Mouse (Mus musculus): ENCODE measurements around the gene Dock9. TPM values are rescaled to one million over a fixed set of nuclear protein-coding genes. Genes with fewer than 3 reads are reported as not detected.

Dock9 gene
- polyA plus RNA-seq, 1 experiment from 2014 or later: 15.8 TPM

DNA sequence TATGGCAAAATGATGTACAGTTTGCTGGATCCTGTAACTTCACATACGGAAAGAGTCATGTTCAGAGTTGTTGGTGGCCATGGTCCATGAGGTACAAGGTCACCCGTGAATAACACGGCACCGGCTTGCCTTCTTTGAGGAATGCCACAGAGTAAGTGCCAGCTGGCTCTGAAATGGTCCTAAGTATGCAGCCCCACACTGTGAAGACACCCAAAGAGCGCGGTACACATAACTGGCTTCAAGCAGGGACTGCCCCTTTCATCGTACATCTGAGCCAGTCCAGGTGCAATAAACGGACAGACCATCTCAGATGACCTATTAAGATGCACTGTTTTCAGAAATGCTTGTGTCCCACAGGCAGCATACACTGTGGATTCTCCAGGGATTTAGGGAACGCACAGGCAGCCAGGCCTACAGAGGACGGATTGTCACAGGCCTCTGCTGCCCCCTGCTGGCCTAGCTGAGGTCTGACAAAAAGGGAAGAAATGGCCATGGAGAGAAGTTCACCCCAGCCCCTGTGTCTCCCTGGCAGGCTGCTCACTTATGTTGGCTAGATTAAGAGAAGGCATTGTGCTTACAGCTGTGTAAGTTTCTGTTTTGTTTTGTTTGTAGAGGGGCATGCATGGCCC, 208.4 kb downstream of the Dock9 start:
- 56% methylated on average over 10 of the region's 10 CpGs for WGBS

DNA sequence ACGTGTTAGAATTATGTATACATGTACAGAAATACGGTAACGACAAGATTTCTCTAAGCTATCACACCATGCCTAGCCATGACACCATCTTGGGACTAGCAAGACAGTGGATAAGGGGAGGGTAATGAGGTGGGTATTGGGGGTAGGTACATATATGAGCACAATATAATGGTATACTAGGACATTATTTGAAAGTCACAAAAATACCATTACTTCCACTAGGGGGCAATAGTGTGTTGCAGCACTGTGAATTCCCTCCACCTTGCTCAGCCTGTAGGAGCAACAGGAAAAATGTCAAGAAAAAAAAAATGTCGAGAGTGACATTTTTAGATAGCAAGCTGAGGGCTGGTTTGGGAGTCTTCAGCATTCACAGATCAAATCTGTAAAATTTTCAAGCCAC, 209.2 kb downstream of the Dock9 start:
- no peaks in the 10 kb centered on the region for H3K36me3 ChIP-seq (ENCODE audit: control insufficient read depth, insufficient read depth)
- ATAC-seq: peak; percentile 47
- H3K9ac ChIP-seq (replicated peaks; ENCODE audit: low read depth, low read length): no peak overlapping the region
- H3K27me3 ChIP-seq (replicated peaks; ENCODE audit: control insufficient read depth, insufficient read depth, low read length): no peaks in the 10 kb centered on the region
- no peaks in the 10 kb centered on the region for H3K4me1 ChIP-seq (replicated peaks; ENCODE audit: control insufficient read depth, insufficient read depth, low read length)
- no peak overlapping the region for H3K4me2 ChIP-seq (ENCODE audit: low read length)
- H3K9me3 ChIP-seq (ENCODE audit: control insufficient read depth, low read length): no peaks in the 10 kb centered on the region
- H3K4me3 ChIP-seq (replicated peaks; ENCODE audit: low read length): no peak overlapping the region
- WGBS: 72% methylated on average over 4 of the region's 4 CpGs
- no peak overlapping the region for H3K27ac ChIP-seq (ENCODE audit: low read length)

More for the DNA sequence above, 208.4 kb downstream of the Dock9 start:
- Histone ChIP-seq H3K4me2 (ENCODE audit: low read length) (no peak overlapping the region), H3K4me3 (replicated peaks; ENCODE audit: low read length) (no peak overlapping the region), H3K27ac (ENCODE audit: low read length) (no peak overlapping the region), H3K36me3 (ENCODE audit: control insufficient read depth, insufficient read depth) (no peaks in the 10 kb centered on the region), H3K27me3 (replicated peaks; ENCODE audit: control insufficient read depth, insufficient read depth, low read length) (no peaks in the 10 kb centered on the region), H3K9me3 (ENCODE audit: control insufficient read depth, low read length) (no peaks in the 10 kb centered on the region), H3K4me1 (replicated peaks; ENCODE audit: control insufficient read depth, insufficient read depth, low read length) (no peaks in the 10 kb centered on the region), H3K9ac (replicated peaks; ENCODE audit: low read depth, low read length) (no peak overlapping the region)
- peak; percentile 59 for ATAC-seq

DNA sequence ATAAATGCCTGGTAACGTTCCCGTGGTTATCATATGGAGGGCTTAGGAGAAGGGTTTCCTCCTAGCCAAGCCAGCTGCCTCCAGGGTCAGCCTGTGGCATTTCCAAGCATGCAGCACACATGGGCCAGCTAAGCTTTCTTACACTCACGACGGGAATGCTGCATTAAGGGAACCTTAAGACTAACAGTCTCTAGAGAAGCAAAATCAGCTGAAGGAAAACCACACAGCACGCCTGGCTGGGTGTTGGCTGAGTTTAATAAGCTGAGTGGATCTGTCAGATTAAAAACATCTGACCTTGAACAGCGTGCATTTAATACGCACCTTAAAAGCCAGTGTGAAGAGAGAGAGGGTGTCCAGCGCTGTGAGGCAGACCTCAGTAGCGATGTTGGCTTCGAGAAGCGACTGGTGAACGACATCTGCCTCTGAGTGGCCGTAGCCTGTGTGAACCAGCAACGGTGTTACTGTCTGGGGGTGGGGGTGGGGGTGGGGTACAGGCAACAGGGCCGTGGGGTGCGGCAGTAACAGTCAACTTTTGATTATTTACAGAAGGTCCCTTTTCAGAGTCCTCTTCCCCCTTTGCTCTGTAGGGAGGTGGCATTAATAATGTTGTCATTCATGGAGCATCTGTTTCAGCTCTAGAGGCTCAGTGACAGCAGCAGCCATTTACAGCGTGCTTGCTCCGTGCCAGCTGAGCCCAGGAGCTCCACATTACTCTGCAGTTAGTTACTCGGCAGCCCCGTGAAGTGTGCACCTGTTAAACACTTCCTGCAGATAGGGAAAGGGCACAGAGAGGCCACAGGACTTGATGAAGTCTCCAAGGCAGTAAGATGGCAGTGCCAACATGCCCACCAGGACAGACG, 211.5 kb downstream of the Dock9 start:
- WGBS: 71% methylated on average over 21 of the region's 21 CpGs
- no peak overlapping the region for H3K4me2 ChIP-seq (ENCODE audit: low read length)
- H3K36me3 ChIP-seq (ENCODE audit: control insufficient read depth, insufficient read depth): no peaks in the 10 kb centered on the region
- no peaks in the 10 kb centered on the region for H3K9me3 ChIP-seq (ENCODE audit: control insufficient read depth, low read length)
- H3K4me3 ChIP-seq (replicated peaks; ENCODE audit: low read length): no peak overlapping the region
- no peaks in the 10 kb centered on the region for H3K27me3 ChIP-seq (replicated peaks; ENCODE audit: control insufficient read depth, insufficient read depth, low read length)
- no peak for ATAC-seq
- no peak overlapping the region for H3K27ac ChIP-seq (ENCODE audit: low read length)
- no peak overlapping the region for H3K9ac ChIP-seq (replicated peaks; ENCODE audit: low read depth, low read length)
- no peaks in the 10 kb centered on the region for H3K4me1 ChIP-seq (replicated peaks; ENCODE audit: control insufficient read depth, insufficient read depth, low read length)

DNA sequence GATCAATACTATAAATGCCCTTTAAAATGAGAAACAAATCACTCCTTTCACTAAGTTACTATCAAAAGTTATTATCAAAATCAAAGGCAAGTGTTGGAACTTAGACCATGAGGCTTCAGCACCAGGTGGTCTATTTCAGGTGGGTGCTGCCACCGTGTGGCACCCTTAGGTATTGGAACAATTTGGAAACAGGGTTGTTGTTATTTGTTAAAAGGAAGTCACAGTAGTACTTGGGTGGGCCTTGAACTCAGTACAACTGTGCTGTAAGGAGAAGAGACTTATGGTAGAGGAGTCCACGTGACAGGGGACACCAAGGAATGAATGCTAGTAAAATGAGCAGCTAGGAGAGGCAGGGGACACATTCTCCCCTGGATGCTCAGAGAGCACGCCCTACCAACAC, 218.6 kb downstream of the Dock9 start:
- Histone ChIP-seq H3K27ac (ENCODE audit: low read length) (no peak overlapping the region), H3K36me3 (ENCODE audit: control insufficient read depth, insufficient read depth) (no peaks in the 10 kb centered on the region), H3K4me1 (replicated peaks; ENCODE audit: control insufficient read depth, insufficient read depth, low read length) (no peaks in the 10 kb centered on the region), H3K9me3 (ENCODE audit: control insufficient read depth, low read length) (no peaks in the 10 kb centered on the region), H3K9ac (replicated peaks; ENCODE audit: low read depth, low read length) (no peak overlapping the region), H3K27me3 (replicated peaks; ENCODE audit: control insufficient read depth, insufficient read depth, low read length) (no peaks in the 10 kb centered on the region), H3K4me3 (replicated peaks; ENCODE audit: low read length) (no peak overlapping the region), H3K4me2 (ENCODE audit: low read length) (no peak overlapping the region)
- 42% methylated on average over 3 of the region's 3 CpGs for WGBS
- no peak for ATAC-seq

DNA sequence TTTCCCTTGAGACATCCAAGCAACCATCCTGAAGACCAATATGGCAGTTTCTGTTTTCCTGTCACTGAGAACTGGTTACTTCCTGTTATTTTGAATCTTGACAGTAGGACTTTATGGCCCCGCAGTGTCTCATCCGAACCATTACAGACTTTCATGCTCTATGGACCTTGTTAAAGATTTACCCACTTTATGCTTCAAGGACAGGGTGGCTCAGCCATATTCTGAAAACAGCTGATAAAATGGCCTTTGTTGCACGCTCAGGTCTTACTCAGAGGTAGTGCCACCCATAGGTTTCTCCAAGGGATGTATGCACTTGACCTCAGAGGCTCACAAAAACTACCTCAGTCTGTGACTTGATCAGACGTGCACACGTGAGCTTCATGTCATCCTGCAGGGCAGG, 224.2 kb downstream of the Dock9 start:
- Histone ChIP-seq H3K36me3 (ENCODE audit: control insufficient read depth, insufficient read depth) (no peaks in the 10 kb centered on the region), H3K4me1 (replicated peaks; ENCODE audit: control insufficient read depth, insufficient read depth, low read length) (no peaks in the 10 kb centered on the region), H3K27me3 (replicated peaks; ENCODE audit: control insufficient read depth, insufficient read depth, low read length) (no peaks in the 10 kb centered on the region), H3K4me3 (replicated peaks; ENCODE audit: low read length) (no peak overlapping the region), H3K4me2 (ENCODE audit: low read length) (no peak overlapping the region), H3K27ac (ENCODE audit: low read length) (no peak overlapping the region), H3K9me3 (ENCODE audit: control insufficient read depth, low read length) (no peaks in the 10 kb centered on the region), H3K9ac (replicated peaks; ENCODE audit: low read depth, low read length) (no peak overlapping the region)
- WGBS: 93% methylated on average over 5 of the region's 5 CpGs
- no peak for ATAC-seq

DNA sequence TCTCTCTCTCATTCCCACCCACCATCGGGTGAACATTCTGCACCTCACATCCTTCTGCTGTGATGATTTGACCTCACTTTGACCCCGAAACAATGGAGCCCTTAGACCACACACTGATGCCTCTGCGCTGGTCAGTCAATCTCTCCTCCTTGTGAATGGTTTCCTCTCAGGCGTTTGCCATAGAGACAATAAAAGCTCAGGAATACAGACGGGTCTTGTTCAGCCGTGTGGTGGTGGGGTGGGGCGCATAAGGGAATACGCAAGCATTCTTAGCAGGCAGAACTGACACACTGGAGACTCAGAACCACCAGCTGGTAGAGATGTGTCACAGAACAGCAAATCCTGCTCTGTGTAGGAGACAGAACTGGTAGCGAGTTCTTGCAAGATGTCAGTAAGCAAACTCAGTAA, 230.8 kb downstream of the Dock9 start:
- 17% methylated on average over 9 of the region's 9 CpGs for WGBS
- H3K4me2 ChIP-seq (ENCODE audit: low read length): no peak overlapping the region
- H3K9me3 ChIP-seq (ENCODE audit: control insufficient read depth, low read length): no peaks in the 10 kb centered on the region
- ATAC-seq: peak; percentile 41; the same call in 1 of the 2 replicates
- H3K9ac ChIP-seq (replicated peaks; ENCODE audit: low read depth, low read length): no peak overlapping the region
- no peaks in the 10 kb centered on the region for H3K27me3 ChIP-seq (replicated peaks; ENCODE audit: control insufficient read depth, insufficient read depth, low read length)
- H3K36me3 ChIP-seq (ENCODE audit: control insufficient read depth, insufficient read depth): no peaks in the 10 kb centered on the region
- no peak overlapping the region for H3K27ac ChIP-seq (ENCODE audit: low read length)
- H3K4me3 ChIP-seq (replicated peaks; ENCODE audit: low read length): no peak overlapping the region
- peaks cover 6% of the 10 kb centered on the region; the same call in 1 of the 2 replicates for H3K4me1 ChIP-seq (replicated peaks; ENCODE audit: control insufficient read depth, insufficient read depth, low read length)

DNA sequence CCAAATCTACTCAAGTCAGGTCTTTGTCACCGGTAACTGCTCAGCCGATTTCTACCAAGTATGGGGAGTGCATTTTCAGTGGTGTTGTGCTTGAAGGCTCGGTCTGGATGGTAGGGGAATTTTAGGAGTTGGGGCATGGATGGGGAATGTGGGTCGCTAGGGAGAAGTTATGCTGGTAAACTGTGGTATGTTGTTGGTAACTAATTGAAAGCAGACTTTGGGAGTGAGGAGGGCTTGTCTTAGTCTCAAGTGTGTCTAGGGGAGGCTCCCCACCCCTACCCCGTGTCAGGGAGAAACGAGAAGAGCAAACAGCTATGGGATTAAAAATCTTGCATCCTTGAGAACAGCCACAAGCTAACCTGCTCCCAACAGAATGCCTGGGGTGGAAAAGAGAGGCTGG, 231.7 kb downstream of the Dock9 start:
- H3K27ac ChIP-seq (ENCODE audit: low read length): no peak overlapping the region

DNA sequence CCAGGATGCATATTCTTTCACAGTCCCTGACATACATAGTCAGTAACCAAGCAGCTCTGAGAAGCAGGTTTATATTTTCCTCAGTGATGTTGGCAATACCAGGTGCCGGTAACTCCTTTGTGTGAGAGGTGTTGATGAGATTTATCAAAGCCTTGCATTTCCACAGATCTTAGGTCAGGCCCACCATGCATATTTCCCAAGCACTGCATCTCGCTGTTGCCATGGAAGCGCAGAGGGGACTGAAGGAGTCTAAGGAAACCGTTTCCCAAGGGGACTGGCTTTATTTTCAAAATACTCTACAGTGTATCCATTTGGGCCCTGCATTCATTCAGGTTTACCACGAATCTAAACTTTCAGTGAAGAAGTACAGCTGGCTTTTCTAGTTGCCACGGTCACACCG, 233.0 kb downstream of the Dock9 start:
- Histone ChIP-seq H3K9ac (replicated peaks; ENCODE audit: low read depth, low read length) (no peak overlapping the region), H3K4me1 (replicated peaks; ENCODE audit: control insufficient read depth, insufficient read depth, low read length) (peaks cover 6% of the 10 kb centered on the region; the same call in 1 of the 2 replicates), H3K9me3 (ENCODE audit: control insufficient read depth, low read length) (no peaks in the 10 kb centered on the region), H3K27me3 (replicated peaks; ENCODE audit: control insufficient read depth, insufficient read depth, low read length) (no peaks in the 10 kb centered on the region), H3K4me3 (replicated peaks; ENCODE audit: low read length) (no peak overlapping the region), H3K4me2 (ENCODE audit: low read length) (no peak overlapping the region), H3K36me3 (ENCODE audit: control insufficient read depth, insufficient read depth) (no peaks in the 10 kb centered on the region), H3K27ac (ENCODE audit: low read length) (no peak overlapping the region)
- ATAC-seq: peak; percentile 43; the same call in 1 of the 2 replicates
- WGBS: 33% methylated on average over 7 of the region's 7 CpGs

More for the DNA sequence above, 231.7 kb downstream of the Dock9 start:
- H3K4me1 ChIP-seq (replicated peaks; ENCODE audit: control insufficient read depth, insufficient read depth, low read length): peaks cover 6% of the 10 kb centered on the region; the same call in 1 of the 2 replicates
- no peak overlapping the region for H3K9ac ChIP-seq (replicated peaks; ENCODE audit: low read depth, low read length)
- H3K4me3 ChIP-seq (replicated peaks; ENCODE audit: low read length): no peak overlapping the region
- no peaks in the 10 kb centered on the region for H3K27me3 ChIP-seq (replicated peaks; ENCODE audit: control insufficient read depth, insufficient read depth, low read length)
- H3K36me3 ChIP-seq (ENCODE audit: control insufficient read depth, insufficient read depth): no peaks in the 10 kb centered on the region
- H3K9me3 ChIP-seq (ENCODE audit: control insufficient read depth, low read length): no peaks in the 10 kb centered on the region
- WGBS: 49% methylated on average over 6 of the region's 6 CpGs
- no peak for ATAC-seq
- no peak overlapping the region for H3K4me2 ChIP-seq (ENCODE audit: low read length)

DNA sequence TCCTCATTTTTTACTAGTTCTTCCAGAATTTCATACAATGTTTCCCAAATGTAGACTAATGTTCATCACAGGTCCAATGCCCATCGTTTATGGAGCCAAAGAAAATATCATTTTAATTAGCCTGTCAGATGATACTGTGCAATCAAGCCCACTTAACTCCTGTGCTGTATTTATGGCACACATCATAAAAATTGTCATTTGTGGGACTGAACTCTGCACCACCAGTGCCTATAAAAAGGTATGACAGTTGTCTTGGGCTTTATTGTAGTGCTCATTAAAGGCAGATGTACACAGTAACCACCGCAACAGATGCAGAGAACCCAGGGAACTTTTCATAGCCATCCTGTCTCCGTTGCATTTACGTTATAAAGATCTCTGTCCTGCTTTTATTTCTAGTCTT, 233.7 kb downstream of the Dock9 start:
- H3K9ac ChIP-seq (replicated peaks; ENCODE audit: low read depth, low read length): no peak overlapping the region
- 79% methylated on average over 4 of the region's 4 CpGs for WGBS

More for the DNA sequence above, 233.7 kb downstream of the Dock9 start:
- Histone ChIP-seq H3K4me3 (replicated peaks; ENCODE audit: low read length) (no peak overlapping the region), H3K27ac (ENCODE audit: low read length) (no peak overlapping the region), H3K36me3 (ENCODE audit: control insufficient read depth, insufficient read depth) (no peaks in the 10 kb centered on the region), H3K4me2 (ENCODE audit: low read length) (no peak overlapping the region), H3K9me3 (ENCODE audit: control insufficient read depth, low read length) (no peaks in the 10 kb centered on the region), H3K4me1 (replicated peaks; ENCODE audit: control insufficient read depth, insufficient read depth, low read length) (peaks cover 6% of the 10 kb centered on the region; the same call in 1 of the 2 replicates), H3K27me3 (replicated peaks; ENCODE audit: control insufficient read depth, insufficient read depth, low read length) (no peaks in the 10 kb centered on the region)
- ATAC-seq: no peak

All from forebrain, embryonic 16.5 days (tissue).